Mouse (Mus musculus): Measurements from ENCODE around the gene Gstp3.

DNA sequence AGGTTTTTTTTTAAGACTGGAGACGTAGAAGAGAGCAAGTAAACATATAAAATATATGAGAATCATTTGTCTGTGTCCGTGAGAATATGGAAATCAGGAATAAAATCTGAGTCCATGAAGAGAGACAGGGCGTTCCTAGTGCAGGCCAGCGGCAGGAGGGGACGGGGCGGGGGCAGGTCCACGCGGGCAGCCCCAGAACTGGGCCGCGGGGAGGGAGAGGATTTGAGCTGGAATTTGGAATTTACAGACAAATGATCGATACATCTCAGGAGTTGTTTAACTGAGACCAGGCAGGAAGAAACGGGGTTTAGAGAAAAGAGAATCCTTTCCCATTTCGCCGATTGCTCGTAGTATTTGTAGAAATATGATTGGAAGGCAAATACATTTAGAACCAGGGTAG lies 10.9 kb upstream of the Gstp3 start:
- no peak for TF ChIP-seq GATA1 (IDR thresholded peaks at IDR 0.05; ENCODE audit: borderline replicate concordance, low read length)
- TF ChIP-seq FLI1 (IDR thresholded peaks at IDR 0.05; ENCODE audit: low read length): no peak
